Mouse (Mus musculus): ENCODE results near the gene Pde4b.

DNA sequence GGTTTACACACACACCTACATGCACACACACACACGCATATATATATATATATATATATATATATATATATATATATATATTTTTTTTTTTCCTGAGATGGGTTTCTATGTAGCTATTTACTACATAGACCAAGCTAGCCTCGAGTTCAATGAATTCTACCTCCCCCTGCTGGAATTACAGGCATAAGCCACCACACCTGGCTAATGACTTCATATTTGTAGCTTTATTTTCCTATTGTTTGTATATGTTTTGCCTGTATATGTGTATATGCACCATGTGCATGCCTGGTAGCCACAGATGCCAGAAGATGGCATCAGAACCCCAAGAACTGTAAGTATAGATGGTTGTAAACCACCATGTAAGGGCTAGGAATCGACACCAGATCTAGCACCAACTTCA lies 234.0 kb downstream of the Pde4b start:
- no peak for TF ChIP-seq POLR2A (IDR thresholded peaks at IDR 0.05; ENCODE audit: borderline replicate concordance, control insufficient read depth, low read depth, low read length)
- no peak for TF ChIP-seq CTCF (IDR thresholded peaks at IDR 0.05; ENCODE audit: control insufficient read depth, insufficient read depth, low read length)
